Mouse (Mus musculus): ENCODE data around the gene Edf1. TPM values are rescaled to one million over a fixed set of nuclear protein-coding genes. Genes with fewer than 3 reads are reported as not detected.
A peak's percentile ranks its signal among the peaks of the same experiment; 100 is the strongest.

The Edf1 gene
- total and polyA plus RNA-seq, 3 experiments = 188 to 215 (median 202) TPM

DNA sequence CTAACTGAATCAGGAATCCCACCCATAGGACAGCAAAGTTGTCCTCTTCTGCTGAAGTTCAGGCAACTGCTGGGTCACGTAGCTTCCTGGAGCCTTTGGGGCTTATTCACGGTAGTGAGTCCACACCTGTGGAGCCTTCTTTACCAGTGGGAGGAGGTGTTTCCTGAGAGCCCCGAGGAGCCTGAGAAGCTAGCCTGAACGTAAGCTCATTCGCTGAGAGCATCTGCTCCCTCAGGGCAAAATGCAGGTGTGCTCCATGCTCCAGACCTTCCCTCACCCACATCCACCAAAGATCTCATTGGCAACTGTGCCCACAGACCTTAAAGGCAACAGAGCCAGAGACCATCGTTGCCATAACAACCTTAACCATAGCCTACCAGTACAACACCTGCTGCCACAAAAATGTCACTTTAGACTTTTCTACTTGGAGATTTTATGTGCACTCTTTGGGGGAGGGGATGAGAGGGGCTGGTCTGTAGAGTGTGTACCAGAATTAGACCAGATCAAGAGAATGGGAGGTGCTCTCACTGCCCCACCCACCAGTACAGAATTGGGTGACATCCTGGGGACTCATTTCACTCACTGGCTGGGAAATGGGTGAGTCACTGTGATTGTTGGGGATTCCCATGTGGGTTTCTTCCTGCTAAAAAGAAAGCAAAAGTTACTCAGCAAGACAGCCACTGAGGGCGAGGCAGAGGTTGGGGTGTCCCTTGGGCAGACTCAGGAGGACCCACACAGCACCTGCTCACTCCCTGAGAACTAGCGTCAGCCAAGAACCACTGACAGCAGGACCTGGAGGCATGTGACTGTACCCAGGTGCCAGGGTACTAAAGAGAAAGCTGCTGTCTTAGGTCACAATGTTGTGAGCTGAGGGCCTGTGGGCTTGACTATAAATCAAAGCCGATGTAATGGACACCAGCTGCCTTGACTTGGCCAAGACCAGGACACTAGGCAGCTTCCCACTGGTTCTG, 8.3 kb upstream of the Edf1 start (continued):
- no peak for TF ChIP-seq RAD21 (IDR thresholded peaks at IDR 0.05; ENCODE audit: low read depth, low read length)

DNA sequence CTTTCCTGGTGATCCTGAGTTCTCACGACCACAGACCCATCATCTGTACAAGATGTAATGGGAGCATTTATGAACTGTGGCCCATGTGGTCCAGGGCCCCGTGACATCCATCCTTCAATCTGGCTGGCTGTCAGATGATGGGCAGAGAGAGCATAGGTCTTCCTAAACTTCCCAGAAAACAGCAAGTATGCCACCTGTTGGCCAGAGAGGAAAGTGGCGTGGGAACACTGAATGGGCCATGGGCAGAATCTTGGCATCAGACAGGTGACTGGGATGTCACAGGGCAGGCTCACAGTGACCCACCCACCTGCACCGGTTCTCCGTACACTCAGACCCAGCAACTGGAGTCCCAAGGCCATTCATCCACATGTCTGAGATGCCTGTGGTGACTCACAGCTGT, 6.5 kb upstream of the Edf1 start:
- no peak for TF ChIP-seq CHD1 (IDR thresholded peaks at IDR 0.05; ENCODE audit: low read depth, low read length)
- TF ChIP-seq USF1 (IDR thresholded peaks at IDR 0.05; ENCODE audit: low read depth, low read length) = peak; percentile 42
- TF ChIP-seq SMC3 (IDR thresholded peaks at IDR 0.05; ENCODE audit: low read depth, low read length) = peak; percentile 88
- peak; percentile 30; the same call in 1 of the 2 replicates for TF ChIP-seq MEF2A (IDR thresholded peaks at IDR 0.05; ENCODE audit: borderline replicate concordance, low read depth, low read length)
- 0 out of 2 replicates have a peak, but pooled peaks have one; percentile 38 for TF ChIP-seq NELFE (IDR thresholded peaks at IDR 0.05; ENCODE audit: low read depth, low read length)
- TF ChIP-seq POLR2AphosphoS2 (IDR thresholded peaks at IDR 0.05; ENCODE audit: low read depth, low read length) = no peak
- no peak; the same call in none of the 2 replicates for TF ChIP-seq MYC (IDR thresholded peaks at IDR 0.05; ENCODE audit: low read depth, low read length)
- TF ChIP-seq MXI1 (IDR thresholded peaks at IDR 0.05; ENCODE audit: low read depth, low read length) = 0 out of 2 replicates have a peak, but pooled peaks have one; percentile 32
- TF ChIP-seq MAX (IDR thresholded peaks at IDR 0.05; ENCODE audit: low read length) = peak; percentile 36; the same call in 1 of the 2 replicates
- TF ChIP-seq CTCF (conservative IDR thresholded peaks at IDR 0.05 in 1 of 2, IDR thresholded peaks at IDR 0.05 in 1 of 2; ENCODE audit: low read depth in 2 of 2, low read length in 2 of 2) = peak; percentile 57 to 89; a peak in 3 of 4 replicates
- peak; percentile 16; the same call in 1 of the 2 replicates for TF ChIP-seq TCF12 (IDR thresholded peaks at IDR 0.05; ENCODE audit: low read depth, low read length)
- peak; percentile 10; the same call in 1 of the 2 replicates for TF ChIP-seq HCFC1 (IDR thresholded peaks at IDR 0.05; ENCODE audit: low read depth, low read length)
- no peak for TF ChIP-seq POLR2A (IDR thresholded peaks at IDR 0.05; ENCODE audit: low read depth, low read length)
- TF ChIP-seq ELF1 (IDR thresholded peaks at IDR 0.05; ENCODE audit: low read depth, low read length) = 0 out of 2 replicates have a peak, but pooled peaks have one; percentile 18
- no peak for TF ChIP-seq ZMIZ1 (IDR thresholded peaks at IDR 0.05; ENCODE audit: low read depth, low read length)
- peak; percentile 31; the same call in 1 of the 2 replicates for TF ChIP-seq IRF4 (IDR thresholded peaks at IDR 0.05; ENCODE audit: low read depth, low read length)
- peak; percentile 25 for TF ChIP-seq ZC3H11A (IDR thresholded peaks at IDR 0.05; ENCODE audit: low read depth, low read length)
- peak; percentile 80 for TF ChIP-seq RAD21 (IDR thresholded peaks at IDR 0.05; ENCODE audit: low read depth, low read length)
- 0 out of 2 replicates have a peak, but pooled peaks have one; percentile 39 for TF ChIP-seq SIN3A (IDR thresholded peaks at IDR 0.05; ENCODE audit: low read length)
- TF ChIP-seq ETS1 (conservative IDR thresholded peaks at IDR 0.05; ENCODE audit: low read depth, low read length) = 0 out of 2 replicates have a peak, but pooled peaks have one; percentile 2
- peak; percentile 39; the same call in 1 of the 2 replicates for TF ChIP-seq BHLHE40 (IDR thresholded peaks at IDR 0.05; ENCODE audit: low read depth, low read length)
- in situ Hi-C loops (cut with MboI; ENCODE audit: low pct_ligation_motif_present, low pct_unique_long_range_greater_than_20kb, low sequenced_read_pairs) = loop anchor here (5.0 to 10.0 kb wide), 2 partner anchors 39 to 126 kb away; partner anchors contain the start of genes Abca2 and Fut7

More for the DNA sequence above, 6.5 kb upstream of the Edf1 start:
- peak; percentile 62 for DNase-seq (ENCODE audit: extremely low read depth)
- H3K27ac ChIP-seq (ENCODE audit: insufficient read depth, low read depth) = no peak overlapping the region; the same call in 1 of the 2 replicates
- peaks cover 3% of the 10 kb centered on the region; the same call in 1 of the 2 replicates for H3K79me2 ChIP-seq (replicated peaks; ENCODE audit: control insufficient read depth, extremely low read depth, insufficient read depth, poor library complexity, severe bottlenecking)
- no peaks in the 10 kb centered on the region for H3K9me3 ChIP-seq (replicated peaks; ENCODE audit: low read length)
- dilution Hi-C loops (cut with MboI; ENCODE audit: extremely low pct_ligation_motif_present, extremely low pct_unique_long_range_greater_than_20kb, low sequenced_read_pairs) = no loop called here
- H3K36me3 ChIP-seq (replicated peaks in 1 of 2; ENCODE audit: control insufficient read depth in 1 of 2, insufficient read depth in 1 of 2, low read length in 1 of 2) = no peaks in the 10 kb centered on the region
- H3K9ac ChIP-seq (ENCODE audit: insufficient read depth, low read depth) = no peak overlapping the region
- H3K4me3 ChIP-seq (replicated peaks in 1 of 3; ENCODE audit: low read depth in 2 of 3, low read length in 2 of 3, poor library complexity in 1 of 3) = no peak overlapping the region
- H3K4me2 ChIP-seq (ENCODE audit: insufficient read depth, low read depth, poor library complexity, severe bottlenecking) = no peak overlapping the region
- peaks cover 29 to 51% of the 10 kb centered on the region in 2 experiments for H3K4me1 ChIP-seq (ENCODE audit: control insufficient read depth in 1 of 2, insufficient read depth in 2 of 2)
- H3K27me3 ChIP-seq (replicated peaks) = no peaks in the 10 kb centered on the region
